8 mouse cellular contexts compared by ENCODE assay signal in genomic region chr10:108733982-108734381, GRCm38 (mm10). TPM values are rescaled to one million over a fixed set of nuclear protein-coding genes. Genes with fewer than 3 reads are reported as not detected.
DNase-seq lines count a peak whose midpoint lies in the region; ATAC-seq lines count a peak whose summit lies in the region.

No protein-coding gene starts in this region.

- no peaks in the 10 kb centered on the region for H3K4me1 ChIP-seq in heart, embryonic 10.5 days
- no peaks in the 10 kb centered on the region for H3K4me1 ChIP-seq in hindbrain, embryonic 15.5 days (replicated peaks)

- no peaks in the 10 kb centered on the region for H3K9me3 ChIP-seq in heart, embryonic 10.5 days
- no peaks in the 10 kb centered on the region for H3K9me3 ChIP-seq in hindbrain, embryonic 15.5 days

- H3K4me2 ChIP-seq in hindbrain, embryonic 15.5 days = no peak overlapping the region

- no peak overlapping the region for H3K9ac ChIP-seq in hindbrain, embryonic 15.5 days

- H3K36me3 ChIP-seq in heart, embryonic 10.5 days = no peaks in the 10 kb centered on the region
- H3K36me3 ChIP-seq in hindbrain, embryonic 15.5 days = no peaks in the 10 kb centered on the region

- peak; percentile 17 for DNase-seq in heart, postnatal 4 days
- DNase-seq in heart, embryonic 10.5 days (ENCODE audit: low spot score) = no peak
- DNase-seq in 3T3-L1 (ENCODE audit: low read depth, low spot score) = peak; percentile 67
- peak; percentile 53 for DNase-seq in Muller cell, postnatal 12 days (ENCODE audit: inconsistent ontology term)
- DNase-seq in spleen, adult 12 weeks (ENCODE audit: low spot score) = no peak
- no peak for DNase-seq in spleen, postnatal 4 days (ENCODE audit: low spot score in 2 of 2)

- H3K4me3 ChIP-seq in heart, embryonic 10.5 days = no peak overlapping the region
- H3K4me3 ChIP-seq in hindbrain, embryonic 15.5 days = no peak overlapping the region

- ATAC-seq in hindbrain, embryonic 15.5 days (ENCODE audit: low FRiP score, low read depth) = 0 out of 2 replicates have a peak, but pooled peaks have one; percentile 66
- ATAC-seq in CD4-positive, CD25-positive, alpha-beta regulatory T cell, adult 4 months = no peak

- H3K27me3 ChIP-seq in heart, embryonic 10.5 days (ENCODE audit: insufficient read depth, poor library complexity, severe bottlenecking) = no peaks in the 10 kb centered on the region
- H3K27me3 ChIP-seq in hindbrain, embryonic 15.5 days = no peaks in the 10 kb centered on the region

- no peak overlapping the region for H3K27ac ChIP-seq in heart, embryonic 10.5 days
- H3K27ac ChIP-seq in hindbrain, embryonic 15.5 days (replicated peaks) = no peak overlapping the region

- WGBS in heart, embryonic 10.5 days = 57% methylated on average over 2 of the region's 2 CpGs
- 66% methylated on average over 2 of the region's 2 CpGs for WGBS in hindbrain, embryonic 15.5 days

RNA-seq across cellular contexts. Expression of gene Gm5136, which starts 34.0 kb away (rescaled TPM):
- total RNA-seq in heart, postnatal 4 days (2021) = not detected
- not detected in 2 replicates for polyA plus RNA-seq in heart, embryonic 10.5 days (2016; fragmentation: Nextera tagmentation; extraction: Ambion mirVana)
- polyA plus RNA-seq in hindbrain, embryonic 15.5 days (2015; fragmentation: Nextera tagmentation; extraction: Ambion mirVana) = 0.21 and 0.41 TPM in 2 replicates
- polyA plus RNA-seq in CD4-positive, CD25-positive, alpha-beta regulatory T cell, adult 4 months (2017; shearing (Covaris generic)) = not detected

Comparison
In these comparisons a context has a peak if more than half of its experiments do, and no peak if none do; other contexts are left out.
1. DNase-seq: peak in heart, postnatal 4 days (single experiment), 3T3-L1 (single experiment) and Muller cell, postnatal 12 days (single experiment); none in heart, embryonic 10.5 days (single experiment), spleen, adult 12 weeks (single experiment) and spleen, postnatal 4 days (0 of 2).